Mouse (Mus musculus) cerebellum, adult 11 months (tissue): ENCODE measurements around the gene Fam72a.

Experiments used
- DNase-seq: peaks from one replicate; pipeline ENCODE4 v3.0.0; 2022

Gene Fam72a

GRCm38 (mm10) chr1:131527281-131528080, at the start of gene Fam72a, which contains the start of gene Srgap2:
Gene Fam72a (plus strand): TSS chr1:131527903.
Gene Srgap2 (minus strand): TSS chr1:131527352.
- peak; percentile 97 for DNase-seq

- no peak for DNase-seq
Observed at GRCm38 (mm10) chr1:131478770-131479305, 48.9 kb upstream of the Fam72a start.

GRCm38 (mm10) chr1:131481391-131481790, 46.3 kb upstream of the Fam72a start:
- DNase-seq = no peak

GRCm38 (mm10) chr1:131482242-131482641, 45.5 kb upstream of the Fam72a start:
- DNase-seq = no peak

GRCm38 (mm10) chr1:131486094-131486850, 41.4 kb upstream of the Fam72a start:
- DNase-seq = no peak

- DNase-seq = no peak
Observed at GRCm38 (mm10) chr1:131489312-131489711, 38.4 kb upstream of the Fam72a start.

GRCm38 (mm10) chr1:131491579-131491978, 36.1 kb upstream of the Fam72a start:
- DNase-seq = no peak

GRCm38 (mm10) chr1:131492360-131492759, 35.3 kb upstream of the Fam72a start:
- DNase-seq = peak; percentile 22

- peak; percentile 33 for DNase-seq
Observed at GRCm38 (mm10) chr1:131493966-131494898, 33.5 kb upstream of the Fam72a start.

GRCm38 (mm10) chr1:131498231-131498630, 29.5 kb upstream of the Fam72a start:
- DNase-seq = no peak

GRCm38 (mm10) chr1:131501681-131502080, 26.0 kb upstream of the Fam72a start:
- no peak for DNase-seq

GRCm38 (mm10) chr1:131511131-131511530, 16.6 kb upstream of the Fam72a start:
- no peak for DNase-seq

GRCm38 (mm10) chr1:131511661-131512500, 15.8 kb upstream of the Fam72a start:
- DNase-seq = no peak

GRCm38 (mm10) chr1:131513136-131513535, 14.6 kb upstream of the Fam72a start:
- DNase-seq = no peak

- no peak for DNase-seq
Observed at GRCm38 (mm10) chr1:131514197-131514596, 13.5 kb upstream of the Fam72a start.

- no peak for DNase-seq
Observed at GRCm38 (mm10) chr1:131516588-131516987, 11.1 kb upstream of the Fam72a start.

GRCm38 (mm10) chr1:131523794-131524193, 3.9 kb upstream of the Fam72a start:
- DNase-seq = no peak

GRCm38 (mm10) chr1:131525101-131525585, 2.6 kb upstream of the Fam72a start:
- DNase-seq = no peak

GRCm38 (mm10) chr1:131525586-131526271, 2.0 kb upstream of the Fam72a start:
- DNase-seq = peak; percentile 49

- peak; percentile 67 for DNase-seq
Observed at GRCm38 (mm10) chr1:131526371-131527270, 1.1 kb upstream of the Fam72a start.
